Mouse (Mus musculus) urinary bladder, adult 18-20 months (tissue): ENCODE results near the gene Zfp383.
A peak's percentile ranks its signal among the peaks of the same experiment; 100 is the strongest.
"Not testable (repeated sequence)": the region's sequence is repeated elsewhere in the genome, so short reads cannot be mapped to it uniquely, and the experiment has no call there.

ENCODE experiments used
- DNase-seq, 2 experiments: peaks; one replicate each; pipeline ENCODE4 v3.0.0; 2022; ENCODE audit warnings: low spot score in 2 of 2, mixed read lengths in 2 of 2

Gene Zfp383

GRCm38 (mm10) chr7:29941027-29941426 is 33.0 kb downstream of the Zfp383 start:
- DNase-seq, result no peak

GRCm38 (mm10) chr7:29942740-29943139 is 34.7 kb downstream of the Zfp383 start:
- no peak for DNase-seq

- DNase-seq, result no peak
Observed at GRCm38 (mm10) chr7:29943720-29944119, 35.7 kb downstream of the Zfp383 start.

DNA sequence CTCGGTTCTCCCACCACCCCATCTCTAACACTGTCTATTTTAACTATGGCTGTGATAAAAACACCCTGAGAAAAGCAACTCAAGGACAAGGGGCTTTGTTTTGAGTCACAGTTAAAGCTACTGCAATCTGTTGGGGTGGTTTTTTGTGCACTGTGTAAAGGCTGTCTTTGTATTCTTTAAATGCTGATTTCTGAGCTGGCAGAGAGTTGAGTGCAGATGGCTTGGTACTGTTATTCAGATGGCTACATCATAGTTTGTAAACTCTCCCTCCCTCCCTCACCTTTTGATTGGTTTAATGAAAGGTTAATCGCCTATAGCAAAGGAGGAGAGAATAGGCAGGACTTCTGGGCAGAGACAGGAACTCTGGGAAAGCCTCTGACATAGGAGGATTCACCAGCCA is 36.2 kb downstream of the Zfp383 start:
- DNase-seq, result no peak

GRCm38 (mm10) chr7:29953086-29953485 is 45.1 kb downstream of the Zfp383 start:
- DNase-seq, result no peak

GRCm38 (mm10) chr7:29953513-29954401 is 45.7 kb downstream of the Zfp383 start, which contains the start of gene Zfp74:
TSS of gene Zfp74 (minus strand) at chr7:29954089.
- DNase-seq, result peak; percentile 61 to 81

- no peak for DNase-seq
Observed at GRCm38 (mm10) chr7:29954731-29955130, 46.7 kb downstream of the Zfp383 start.

GRCm38 (mm10) chr7:29956257-29956656 is 48.2 kb downstream of the Zfp383 start:
- DNase-seq, result no peak

GRCm38 (mm10) chr7:29958125-29958724 is 50.2 kb downstream of the Zfp383 start:
- DNase-seq, result no peak

- no peak for DNase-seq
Observed at GRCm38 (mm10) chr7:29959004-29959403, 51.0 kb downstream of the Zfp383 start.

GRCm38 (mm10) chr7:29965115-29965810 is 57.2 kb downstream of the Zfp383 start:
- DNase-seq, result not testable (repeated sequence)
